Mouse (Mus musculus) lung, postnatal 36 days (tissue): Measurements from ENCODE around the gene Sco2.

Experiments
- DNase-seq: peaks from one replicate; pipeline ENCODE4 v3.0.0; 2022; ENCODE audit warnings: mixed read lengths

The Sco2 gene

DNA sequence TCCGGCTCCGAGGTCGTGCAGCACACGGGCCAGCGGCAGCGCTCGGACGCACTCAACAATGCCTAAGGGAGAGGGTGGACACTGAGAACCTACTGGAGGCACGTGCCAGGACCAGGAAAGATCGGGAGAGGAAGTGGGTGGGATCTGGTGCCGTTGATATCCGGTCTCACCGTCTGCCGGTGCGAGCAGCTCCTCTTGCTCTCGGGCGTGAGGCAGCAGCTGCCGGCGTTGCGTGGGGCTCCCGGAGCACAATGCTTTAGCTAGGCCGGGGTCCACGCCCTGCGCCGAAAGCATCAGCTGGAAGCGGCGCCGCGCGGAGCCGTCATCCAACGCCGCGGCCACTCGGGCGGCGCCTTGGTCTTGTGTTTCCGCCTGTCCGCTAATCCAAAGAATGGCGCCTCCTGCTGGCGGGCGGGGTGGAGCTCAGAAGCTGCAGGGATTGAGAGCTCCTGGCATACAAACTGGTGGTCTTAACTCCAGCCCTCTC, at the start of gene Sco2:
TSS of gene Sco2 (minus strand) at position 85 of the 487 bp plus-strand sequence.
- DNase-seq, result peak; percentile 97

GRCm38 (mm10) chr15:89421938-89422337, 48.3 kb upstream of the Sco2 start:
- no peak for DNase-seq

GRCm38 (mm10) chr15:89415282-89415681, 41.6 kb upstream of the Sco2 start:
- no peak for DNase-seq

DNA sequence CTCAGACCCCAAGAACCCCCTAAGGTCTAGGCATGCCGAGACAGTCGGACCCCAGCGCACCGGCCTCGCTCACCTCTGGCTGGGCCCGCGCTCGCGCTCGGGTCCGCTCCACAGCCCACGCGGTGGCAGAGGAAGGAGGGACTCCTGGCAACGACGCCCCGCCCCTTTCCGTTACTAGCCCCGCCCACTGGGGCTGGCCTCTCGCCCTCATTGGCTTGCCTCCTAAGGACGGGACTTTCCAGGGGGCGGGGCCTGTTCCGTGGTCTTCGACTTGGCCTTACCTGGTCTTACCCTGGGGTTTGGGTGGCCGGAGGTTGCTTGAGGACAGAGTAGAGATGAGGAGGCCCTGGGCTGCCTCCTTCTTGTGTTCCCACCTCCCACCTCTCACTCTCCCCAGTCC, 36.5 kb upstream of the Sco2 start, which contains the start of gene Syce3:
TSS of gene Syce3 (minus strand) at position 386 of the 400 bp plus-strand sequence.
- DNase-seq, result no peak

GRCm38 (mm10) chr15:89406691-89407090, 33.0 kb upstream of the Sco2 start:
- no peak for DNase-seq

- DNase-seq, result no peak
Observed at GRCm38 (mm10) chr15:89404831-89405623, 31.4 kb upstream of the Sco2 start.

GRCm38 (mm10) chr15:89402471-89402870, 28.8 kb upstream of the Sco2 start:
- DNase-seq, result no peak

DNA sequence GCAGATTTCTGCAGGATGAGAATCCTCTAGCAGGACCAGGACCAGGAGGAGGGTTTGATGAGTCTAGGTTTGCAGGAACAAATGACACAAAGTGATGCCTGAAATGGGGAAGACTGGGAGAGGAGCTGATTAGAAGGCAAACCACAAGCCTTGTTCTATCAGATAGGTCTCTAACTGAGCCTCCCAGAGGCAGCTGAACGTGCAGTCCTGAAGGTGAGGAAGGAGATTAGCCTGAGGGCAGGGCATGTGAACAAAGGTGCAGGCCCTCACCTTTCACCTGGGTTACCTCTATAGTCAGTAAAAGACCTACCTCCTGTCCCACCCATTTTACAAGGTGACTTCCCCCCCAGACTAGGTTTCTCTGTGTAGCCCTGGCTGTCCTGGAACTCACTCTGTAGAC, 26.1 kb upstream of the Sco2 start:
- no peak for DNase-seq

DNA sequence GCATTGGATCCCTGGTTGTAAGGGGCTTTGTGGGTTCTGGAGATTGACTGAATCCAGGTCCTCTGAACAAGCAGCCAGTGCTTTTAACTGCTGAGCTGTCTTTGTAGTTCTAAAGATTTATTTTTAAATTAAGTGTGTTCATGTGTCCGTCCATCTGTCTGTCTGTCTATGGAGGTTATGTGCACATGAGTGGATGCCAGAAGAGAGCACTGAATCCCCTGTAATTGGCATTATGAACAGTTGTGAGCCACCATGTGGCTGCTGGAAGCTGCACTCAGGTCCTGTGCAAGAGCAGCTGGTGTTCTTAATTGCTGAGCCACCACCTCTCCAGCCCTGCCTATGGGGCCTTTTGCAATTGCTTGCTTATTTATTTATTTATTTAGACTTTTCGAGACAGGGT, 24.5 kb upstream of the Sco2 start:
- no peak for DNase-seq

DNA sequence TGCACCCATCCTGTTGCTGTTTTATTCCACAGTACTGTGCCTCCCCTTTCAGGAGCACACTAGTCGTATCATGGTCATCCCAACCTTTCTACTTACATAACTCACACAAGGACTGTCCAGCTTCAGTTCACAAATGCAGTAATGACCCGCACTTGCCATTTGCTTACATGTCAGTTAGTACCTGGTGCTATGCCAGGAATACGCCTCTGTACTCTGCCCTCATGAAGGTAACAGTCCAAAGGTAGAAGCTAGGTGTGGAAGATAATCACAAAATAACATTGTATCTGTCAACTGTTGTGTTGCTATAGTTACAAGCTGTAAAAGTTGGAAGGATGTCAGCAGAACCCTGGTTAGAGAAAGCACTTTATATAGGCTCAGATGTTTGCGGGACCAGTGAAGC, 23.2 kb upstream of the Sco2 start:
- DNase-seq, result no peak

DNA sequence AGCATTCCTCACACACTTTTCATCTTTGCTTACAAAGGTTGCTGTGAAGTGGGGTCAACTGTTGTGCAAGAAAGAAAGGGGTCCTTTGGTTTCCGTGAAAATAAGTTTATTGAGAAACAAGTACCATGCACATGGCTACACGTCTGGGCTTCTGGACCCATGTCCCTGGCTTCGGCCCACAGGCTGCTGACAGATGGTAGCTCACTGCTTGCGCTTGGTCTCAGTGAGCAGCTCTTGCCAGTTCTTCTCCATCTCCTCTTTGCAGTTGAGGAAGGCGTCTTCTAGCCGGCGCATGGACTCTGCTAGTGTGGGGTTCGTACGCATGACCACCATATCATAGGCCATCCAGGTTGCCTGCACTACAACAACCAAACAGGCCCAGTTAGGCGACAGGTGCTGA, 16.4 kb upstream of the Sco2 start:
- DNase-seq, result no peak

DNA sequence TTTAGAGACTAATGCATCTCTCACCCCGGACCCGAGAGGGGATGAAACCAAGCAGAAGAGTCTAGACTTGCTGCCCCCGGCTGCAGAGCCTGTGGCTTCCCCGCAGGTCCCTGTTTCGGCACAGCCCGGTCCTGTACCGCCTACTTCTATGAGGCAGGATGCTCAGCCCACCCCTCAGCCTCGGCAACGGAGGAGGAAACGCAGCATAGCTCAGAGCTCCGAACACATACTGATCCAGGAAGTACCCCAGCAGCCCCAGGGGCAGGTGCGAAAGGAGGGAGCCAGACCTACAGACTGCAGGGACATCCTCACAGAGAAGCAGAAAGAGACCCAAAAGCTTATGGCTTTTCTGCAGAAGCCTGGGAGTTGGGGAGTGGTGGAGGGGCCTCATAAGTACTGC, 13.5 kb upstream of the Sco2 start:
- no peak for DNase-seq

- DNase-seq, result no peak
Observed at GRCm38 (mm10) chr15:89384617-89385016, 11.0 kb upstream of the Sco2 start, which contains the start of gene Klhdc7b. Gene Klhdc7b (plus strand): TSS chr15:89384917.

DNA sequence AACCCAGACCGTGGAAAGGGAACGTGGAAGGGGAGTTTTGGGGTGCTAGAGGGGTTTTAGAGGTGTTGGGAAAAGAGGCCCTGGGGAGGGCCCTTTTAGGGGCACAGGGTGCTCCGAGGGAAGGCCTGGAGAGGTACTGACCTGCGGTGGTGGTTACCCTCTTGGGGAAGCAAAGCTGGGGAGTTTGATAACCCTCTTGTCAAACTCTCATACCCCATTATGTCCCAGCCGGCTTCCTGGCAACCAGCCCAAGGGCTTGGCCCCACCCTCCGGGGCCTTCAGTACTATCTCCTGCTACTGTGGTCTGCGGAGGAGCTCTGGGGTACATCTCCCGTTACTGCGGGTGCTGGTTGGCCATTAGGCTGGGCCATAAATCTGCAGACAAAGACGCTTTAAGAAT, 5.8 kb upstream of the Sco2 start:
- no peak for DNase-seq

DNA sequence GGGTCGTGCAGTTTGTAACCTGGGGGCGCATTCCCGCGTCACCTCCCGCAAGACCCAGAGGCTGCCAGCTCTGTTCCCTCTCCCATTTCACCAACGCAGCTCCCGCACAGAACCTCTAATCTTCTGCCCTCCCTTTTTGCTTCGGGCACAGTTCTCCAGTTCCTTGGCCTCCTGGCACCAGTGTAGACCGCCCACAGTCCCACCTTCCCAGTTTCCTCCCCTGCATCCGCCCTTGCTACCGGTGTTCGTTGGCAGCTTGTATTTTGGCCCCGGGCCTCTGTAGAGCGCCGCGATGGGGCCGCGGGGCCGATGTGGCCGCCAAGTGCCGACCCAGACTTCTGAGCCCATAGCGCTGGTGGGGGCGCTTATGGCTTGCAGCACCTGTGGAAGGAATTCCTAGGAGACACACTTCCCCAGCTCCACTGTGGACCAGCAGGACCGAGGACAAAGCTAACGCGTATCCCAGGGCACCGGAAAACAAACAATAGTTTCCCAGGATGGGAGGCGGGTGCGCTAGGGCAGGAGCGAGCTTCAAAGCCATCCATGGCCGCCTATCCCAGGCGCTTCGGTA, 5.3 kb upstream of the Sco2 start, which contains the start of gene Odf3b:
TSS of gene Odf3b (minus strand) at position 452 of the 571 bp plus-strand sequence.
- peak; percentile 52 for DNase-seq

GRCm38 (mm10) chr15:89377938-89378828, 4.5 kb upstream of the Sco2 start:
- DNase-seq, result no peak

DNA sequence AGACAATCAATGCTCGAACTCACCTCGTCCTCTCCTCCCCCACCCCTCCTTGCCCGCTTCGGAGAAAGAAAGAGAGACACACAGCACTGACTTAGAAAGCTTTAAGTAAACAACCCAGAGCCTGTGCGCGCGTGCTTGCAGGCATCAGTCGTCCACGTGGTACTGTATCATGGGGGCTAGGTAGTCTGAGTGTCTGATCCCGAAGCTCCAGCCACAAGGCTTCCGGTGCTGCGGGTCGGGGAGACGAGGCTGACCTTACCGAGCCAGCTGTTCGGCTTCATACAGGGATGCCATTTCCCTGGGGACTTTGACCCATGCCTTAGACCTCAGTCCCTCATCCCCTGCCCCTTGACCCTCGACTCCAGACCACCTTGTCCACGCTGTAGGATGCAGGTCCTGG, 3.7 kb upstream of the Sco2 start:
- DNase-seq, result no peak

- DNase-seq, result no peak
Observed at GRCm38 (mm10) chr15:89376957-89377356, 3.3 kb upstream of the Sco2 start, which contains the start of gene Tymp. Gene Tymp (minus strand): TSS chr15:89377039.

GRCm38 (mm10) chr15:89376040-89376439, 2.4 kb upstream of the Sco2 start:
- DNase-seq, result no peak

- DNase-seq, result no peak
Observed at GRCm38 (mm10) chr15:89374801-89375534, 1.3 kb upstream of the Sco2 start.

DNA sequence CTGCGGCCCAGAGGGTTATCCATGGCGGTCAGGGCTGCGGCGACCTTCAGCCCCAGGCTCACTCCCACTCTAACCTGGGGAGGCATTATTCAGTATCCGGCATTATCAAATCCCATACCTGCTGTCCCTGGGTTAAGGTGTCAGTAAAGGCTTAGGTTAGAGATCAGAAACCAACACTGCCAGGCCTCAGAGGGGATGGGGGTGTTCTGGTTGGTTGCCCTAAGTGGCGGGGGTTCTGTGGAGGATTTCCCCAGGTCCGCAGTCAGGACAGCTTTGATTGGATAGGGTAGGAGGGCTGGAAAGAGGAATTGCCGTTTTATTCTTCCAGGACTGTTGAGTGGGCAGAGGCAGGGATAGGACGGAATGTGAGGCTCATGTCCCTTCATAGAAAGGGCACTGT, 694 bp upstream of the Sco2 start:
- DNase-seq, result no peak

DNA sequence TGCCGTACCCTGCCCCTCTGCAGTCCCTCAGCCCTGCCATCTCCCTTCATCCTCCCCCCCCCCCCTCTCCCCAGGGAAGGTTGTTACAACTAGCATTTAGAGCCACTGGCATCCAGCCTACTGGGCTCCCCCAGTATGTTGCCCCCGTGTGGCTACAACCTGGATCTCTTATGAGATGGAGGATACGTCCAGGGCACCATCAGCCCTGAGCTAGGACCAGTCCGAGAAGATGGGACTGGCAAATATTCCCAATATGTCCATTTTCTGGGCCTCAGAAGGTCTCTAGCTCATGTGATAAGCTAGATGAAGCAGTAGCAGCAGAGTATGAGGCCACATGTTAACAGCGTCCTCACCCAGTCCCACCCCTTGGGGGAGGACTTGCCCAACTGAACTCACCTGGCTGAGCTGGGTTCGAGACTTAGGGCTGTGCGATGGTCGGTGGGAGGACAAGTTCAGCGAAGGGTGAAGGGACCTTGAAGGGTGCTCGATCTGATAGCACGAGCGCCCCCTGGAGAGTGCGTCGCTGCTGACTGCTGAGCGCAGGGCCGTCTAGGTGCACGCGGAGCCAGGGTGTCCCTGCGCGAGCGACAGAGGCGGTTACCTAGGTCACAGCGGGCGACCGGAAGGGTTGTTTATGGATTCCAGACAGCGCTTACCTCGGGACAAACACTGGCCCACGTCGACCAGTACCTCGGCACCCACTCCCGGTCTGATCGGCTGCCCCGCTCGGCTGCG, 452 bp downstream of the Sco2 start:
- DNase-seq, result peak; percentile 95
